35 mouse cellular contexts compared by ENCODE assay signal in genomic region chr4:147978391-147978790, GRCm38 (mm10). TPM values are rescaled to one million over a fixed set of nuclear protein-coding genes. Genes with fewer than 3 reads are reported as not detected.
"Had no signal": no experiment of that assay in that cellular context is flagged by ENCODE, and none has a peak within 500 bp of the region (broad histone marks: within the 10 kb centered on the region; RNA-seq: fewer than 3 reads in every experiment).

No protein-coding gene starts in this region.

- H3K36me3 ChIP-seq: heart, embryonic 13.5 days; heart, embryonic 15.5 days; hindbrain, embryonic 13.5 days; hindbrain, embryonic 15.5 days; limb, embryonic 10.5 days; limb, embryonic 12.5 days; liver, embryonic 13.5 days; liver, embryonic 15.5 days had no signal

- H3K9ac ChIP-seq: heart, embryonic 13.5 days; heart, embryonic 15.5 days; hindbrain, embryonic 13.5 days; hindbrain, embryonic 15.5 days; limb, embryonic 12.5 days; liver, embryonic 13.5 days; liver, embryonic 15.5 days; liver, postnatal 0 days had no signal

- H3K27me3 ChIP-seq: hindbrain, embryonic 13.5 days; hindbrain, embryonic 15.5 days; limb, embryonic 12.5 days; liver, embryonic 13.5 days; liver, embryonic 15.5 days had no signal

- H3K9me3 ChIP-seq: heart, embryonic 13.5 days; heart, embryonic 15.5 days; hindbrain, embryonic 13.5 days; hindbrain, embryonic 15.5 days; limb, embryonic 10.5 days; liver, embryonic 13.5 days; liver, embryonic 15.5 days had no signal

- H3K4me1 ChIP-seq: heart, embryonic 13.5 days; hindbrain, embryonic 13.5 days; hindbrain, embryonic 15.5 days; limb, embryonic 10.5 days; limb, embryonic 12.5 days; liver, embryonic 15.5 days had no signal

- ATAC-seq: hindbrain, postnatal 0 days; intestine, embryonic 16.5 days; liver, postnatal 0 days had no signal

- H3K27ac ChIP-seq: heart, adult 2 months; heart, embryonic 13.5 days; hindbrain, embryonic 13.5 days; hindbrain, embryonic 15.5 days; hindbrain, postnatal 0 days; layer of hippocampus, adult 2 months; left cerebral cortex, adult 2 months; limb, embryonic 10.5 days; limb, embryonic 12.5 days; liver, embryonic 13.5 days; liver, embryonic 15.5 days had no signal

- DNase-seq: gastrocnemius, postnatal 14 days; gastrocnemius, postnatal 36 days; heart, adult 11 months; heart, adult 2 months; heart, postnatal 14 days; heart, postnatal 36 days; kidney, postnatal 10 days; kidney, postnatal 25 days; kidney, postnatal 4 days; liver; liver, embryonic 13.5 days; liver, postnatal 0 days had no signal

- H3K4me3 ChIP-seq: heart, adult 2 months; heart, embryonic 13.5 days; heart, embryonic 15.5 days; hindbrain, embryonic 13.5 days; hindbrain, embryonic 15.5 days; layer of hippocampus, adult 2 months; left cerebral cortex, adult 2 months; limb, embryonic 10.5 days; limb, embryonic 12.5 days; liver, embryonic 13.5 days; liver, embryonic 15.5 days had no signal

- H3K4me2 ChIP-seq: heart, embryonic 11.5 days; heart, embryonic 13.5 days; heart, embryonic 15.5 days; hindbrain, embryonic 13.5 days; hindbrain, embryonic 15.5 days; limb, embryonic 12.5 days; liver, embryonic 11.5 days; liver, embryonic 13.5 days; liver, embryonic 15.5 days had no signal

RNA-seq across cellular contexts. Expression of gene Nppb, which starts 7.2 kb away (rescaled TPM):
- total RNA-seq: gastrocnemius, adult 8-10 months; gastrocnemius, postnatal 14 days; gastrocnemius, postnatal 36 days; hematopoietic stem cell, adult 5-6 weeks; hindbrain, postnatal 0 days; layer of hippocampus, adult 2 months; layer of hippocampus, postnatal 10 days; layer of hippocampus, postnatal 25 days; left cerebral cortex, adult 2 months; left cerebral cortex, postnatal 14 days; left cerebral cortex, postnatal 36 days had no signal
- polyA plus RNA-seq: gonadal fat pad, adult 2 months; intestine, embryonic 14.5 days; intestine, embryonic 16.5 days; kidney, embryonic 14.5 days; limb, embryonic 10.5 days; limb, embryonic 12.5 days; liver, embryonic 13.5 days; liver, embryonic 15.5 days; liver, postnatal 0 days had no signal

RNA-seq across cellular contexts. Expression of gene Nppa, which starts 22.1 kb away (rescaled TPM):
- total RNA-seq: gastrocnemius, postnatal 14 days; gastrocnemius, postnatal 36 days; hematopoietic stem cell, adult 5-6 weeks; layer of hippocampus, adult 2 months; layer of hippocampus, postnatal 25 days; left cerebral cortex, adult 2 months; left cerebral cortex, postnatal 36 days had no signal
- polyA plus RNA-seq: gonadal fat pad, adult 2 months; hindbrain, embryonic 11.5 days had no signal
